Mouse (Mus musculus): ENCODE measurements at regions not wholly inside any gene's neighbourhood (a gene's known extent, or its start where the extent isn't known, plus 50 kb on each side); places are given as distances from the start of the nearest gene placed in this dataset.
"Not testable (repeated sequence)": the region's sequence is repeated elsewhere in the genome, so short reads cannot be mapped to it uniquely, and the experiment has no call there.

DNA sequence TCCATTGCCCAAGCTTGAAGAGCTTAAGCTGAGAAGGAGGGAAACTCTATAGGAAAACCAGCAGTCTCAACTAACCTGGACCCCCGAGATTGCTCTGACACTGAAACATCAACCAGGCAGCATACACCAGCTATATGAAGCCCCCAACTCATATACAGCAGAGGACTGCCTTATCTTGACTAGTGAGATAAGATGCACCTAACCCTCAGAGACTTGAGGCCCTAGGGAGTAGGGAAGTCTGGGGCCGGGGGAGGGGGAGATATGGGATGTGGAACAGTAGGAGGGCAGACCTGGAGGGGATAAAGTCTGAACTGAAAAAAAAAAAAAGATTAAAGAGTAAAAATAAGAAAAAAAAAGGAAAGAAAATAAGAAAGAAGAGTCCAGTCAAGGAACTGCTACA lies 540.5 kb upstream of the Pkdcc start:
- no peak for DNase-seq

DNA sequence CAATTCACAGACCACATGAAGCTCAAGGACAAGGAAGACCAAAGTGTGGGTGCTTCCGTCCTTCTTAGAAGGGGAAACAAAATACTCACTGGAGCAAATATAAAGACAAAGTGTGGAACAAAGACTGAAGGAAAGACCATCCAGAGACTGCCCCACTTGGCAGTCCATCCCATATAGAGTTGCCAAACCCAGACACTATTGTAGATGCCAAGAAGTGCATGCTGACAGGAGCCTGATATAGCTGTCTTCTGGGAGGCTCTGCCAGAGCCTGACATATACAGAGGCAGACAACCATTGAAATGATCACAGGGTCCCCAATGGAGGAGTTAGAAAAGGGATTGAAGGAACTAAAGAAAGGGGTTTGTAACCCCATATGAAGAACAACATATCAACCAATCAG lies 548.5 kb upstream of the Pkdcc start:
- not testable (repeated sequence) for DNase-seq

DNA sequence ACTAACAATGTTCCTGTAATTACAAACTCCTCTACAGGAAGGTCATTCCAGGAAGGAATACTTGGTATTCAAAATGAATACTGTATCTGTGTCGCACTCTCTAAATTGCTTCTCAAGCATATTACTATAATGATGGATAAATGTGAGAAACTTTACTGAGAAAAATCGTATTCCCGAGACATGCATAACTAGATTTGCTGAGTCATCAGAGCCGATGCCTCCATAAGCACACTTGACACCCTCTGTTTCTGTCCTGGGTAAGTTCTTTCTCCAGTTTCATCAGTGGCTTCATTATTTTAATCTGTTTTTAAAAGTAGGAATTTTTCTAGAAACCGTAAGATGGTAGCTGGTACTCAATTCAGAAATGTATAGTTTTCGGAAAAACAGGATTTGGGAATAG lies 550.7 kb upstream of the Pkdcc start:
- DNase-seq, result no peak

DNA sequence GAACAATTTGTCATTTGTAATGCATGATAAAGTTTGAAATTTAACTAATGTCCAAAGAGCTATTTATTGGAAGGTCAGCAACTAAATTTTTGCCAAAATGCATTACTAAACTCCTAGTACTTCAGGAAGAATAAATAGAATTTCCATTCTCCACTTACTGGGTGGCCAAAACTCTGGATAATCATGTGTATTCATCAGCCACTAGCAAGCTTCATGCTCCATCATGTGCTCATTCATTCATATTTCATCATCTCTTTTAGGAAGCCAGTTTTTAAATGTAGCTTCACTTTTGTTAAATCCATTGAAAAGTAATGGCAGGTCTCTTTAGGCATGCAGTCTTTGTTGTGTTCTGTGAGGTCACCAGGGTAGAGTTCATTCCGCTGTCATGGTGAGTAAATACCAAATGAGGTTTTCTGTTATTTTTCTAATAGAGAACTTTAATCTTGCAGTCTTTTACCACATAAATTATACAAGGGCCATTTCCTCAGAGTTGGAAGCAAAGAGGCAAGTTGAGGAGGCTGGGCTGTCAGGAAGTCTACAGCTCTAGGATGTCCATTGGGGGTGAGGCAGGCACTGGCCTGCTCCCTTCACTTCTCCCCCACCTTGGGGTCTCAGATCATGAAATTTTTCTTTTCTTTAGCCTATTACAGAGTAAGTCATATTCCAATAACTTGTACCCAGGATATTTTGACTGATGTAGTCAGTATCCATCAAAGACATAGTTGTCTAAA lies 578.5 kb upstream of the Pkdcc start:
- DNase-seq, result no peak

DNA sequence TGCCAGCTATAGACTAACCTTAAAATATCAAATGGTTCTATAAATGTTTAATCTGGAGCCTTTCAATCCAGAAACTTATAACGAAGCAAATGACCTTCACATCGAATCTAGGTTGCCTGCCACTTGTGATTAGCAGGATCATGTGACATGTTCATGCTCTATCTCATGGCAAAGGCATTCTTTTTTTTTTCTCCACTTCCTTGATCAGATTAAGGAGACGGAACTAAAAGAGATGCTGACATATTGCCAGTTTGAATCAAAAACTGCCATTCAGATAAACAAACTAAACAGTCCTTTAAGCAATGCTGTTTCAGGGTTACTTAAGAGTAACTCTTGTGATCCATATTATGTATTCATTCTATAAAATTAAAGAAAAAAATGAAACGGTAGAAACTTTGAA lies 579.2 kb upstream of the Pkdcc start:
- DNase-seq, result no peak

DNA sequence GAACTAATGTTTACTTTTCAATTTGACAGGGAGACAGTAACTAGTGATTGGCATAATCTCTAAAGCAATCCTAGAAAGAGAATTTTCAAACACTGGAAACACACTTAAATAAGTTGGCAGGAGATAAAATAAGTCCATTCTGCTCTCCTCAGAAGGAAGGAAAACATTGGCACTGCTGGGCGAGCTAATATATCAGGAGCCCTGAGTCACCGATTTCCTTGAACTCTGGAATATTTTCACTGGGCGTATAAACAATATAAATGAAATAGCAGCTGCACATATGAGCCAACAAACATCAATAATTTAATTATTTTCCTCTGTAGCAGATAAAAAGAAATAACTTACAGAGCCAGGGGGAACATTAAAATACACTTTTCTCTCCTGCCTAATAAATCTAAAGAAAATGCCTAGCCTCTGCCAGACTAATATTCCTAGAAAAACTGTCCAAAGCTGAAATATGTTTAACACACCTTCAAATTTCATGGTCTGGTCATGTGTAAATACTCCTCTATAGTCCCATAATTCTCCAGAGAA lies 608.4 kb upstream of the Pkdcc start:
- no peak for DNase-seq

DNA sequence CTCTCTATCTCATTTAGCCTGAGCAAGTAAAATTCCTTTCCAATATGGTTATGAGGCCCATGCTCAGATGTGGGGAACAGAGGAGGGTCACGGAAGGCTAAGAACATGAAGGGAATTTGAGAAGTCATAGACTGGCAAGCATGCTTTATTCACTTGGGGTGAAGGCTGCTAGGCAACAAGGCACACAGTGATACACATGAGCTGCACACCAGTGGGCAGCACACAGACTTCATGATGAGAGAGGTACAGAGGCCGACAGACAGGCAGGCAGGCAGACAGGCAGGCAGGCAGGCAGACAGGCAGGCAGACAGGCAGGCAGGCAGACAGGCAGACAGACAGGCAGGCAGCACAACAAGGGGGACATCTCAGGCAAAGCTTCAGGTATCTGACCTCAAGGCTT lies 631.3 kb upstream of the Pkdcc start:
- no peak for DNase-seq

DNA sequence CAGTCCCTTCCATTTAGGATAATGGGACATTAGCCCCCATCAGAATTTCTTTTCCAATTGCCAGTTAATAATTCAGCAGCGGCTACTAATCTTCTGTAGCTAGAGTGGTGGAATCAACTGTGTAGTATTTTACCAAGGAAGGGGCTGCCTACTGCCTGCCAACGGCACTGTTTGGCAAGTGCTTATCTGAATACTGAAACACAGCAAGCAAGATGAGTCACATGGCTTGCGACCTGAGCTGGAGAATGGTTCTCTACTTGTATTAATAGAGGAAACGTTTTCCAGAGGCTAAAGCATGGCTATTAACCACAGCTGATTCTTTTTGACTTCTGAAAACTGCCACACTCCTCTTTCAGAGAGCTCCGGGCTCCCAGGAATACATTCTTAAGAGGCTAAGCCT lies 681.6 kb upstream of the Pkdcc start:
- no peak for DNase-seq

DNA sequence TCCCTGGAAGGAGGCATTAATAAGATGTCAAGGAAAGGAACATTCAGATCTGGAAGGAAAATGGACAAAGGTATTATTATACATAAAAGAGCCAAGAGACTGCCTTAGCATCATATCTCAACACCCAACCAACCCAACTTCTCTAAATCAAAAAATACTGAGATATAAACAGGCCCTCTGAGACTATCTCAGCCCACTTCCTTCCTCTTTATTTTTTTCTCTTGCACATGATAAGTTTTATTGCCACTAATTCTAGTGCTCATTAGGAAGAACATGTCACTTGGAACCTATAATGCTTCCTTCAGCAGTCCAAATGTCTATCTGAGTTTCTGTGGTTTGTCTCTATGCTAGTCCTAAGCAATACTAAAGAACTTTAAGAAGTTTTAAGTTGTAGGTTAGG lies 697.0 kb upstream of the Pkdcc start:
- DNase-seq, result no peak

DNA sequence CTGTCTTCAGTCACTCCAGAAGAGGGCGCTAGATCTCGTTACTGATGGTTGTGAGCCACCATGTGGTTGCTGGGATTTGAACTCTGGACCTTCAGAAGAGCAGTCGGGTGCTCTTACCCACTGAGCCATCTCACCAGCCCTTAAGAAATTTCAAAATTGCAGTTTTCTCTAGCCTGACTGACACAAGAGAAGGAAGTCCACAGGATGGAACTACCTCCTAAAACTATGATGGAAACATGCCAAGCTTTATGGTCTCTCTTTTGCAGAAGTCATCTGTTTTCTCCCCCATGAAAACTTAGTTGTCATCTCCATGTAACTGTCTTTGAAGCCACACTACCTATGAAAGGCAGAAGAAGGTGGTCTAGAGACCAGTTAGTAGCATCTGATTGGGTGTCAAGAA lies 698.2 kb upstream of the Pkdcc start:
- no peak for DNase-seq

DNA sequence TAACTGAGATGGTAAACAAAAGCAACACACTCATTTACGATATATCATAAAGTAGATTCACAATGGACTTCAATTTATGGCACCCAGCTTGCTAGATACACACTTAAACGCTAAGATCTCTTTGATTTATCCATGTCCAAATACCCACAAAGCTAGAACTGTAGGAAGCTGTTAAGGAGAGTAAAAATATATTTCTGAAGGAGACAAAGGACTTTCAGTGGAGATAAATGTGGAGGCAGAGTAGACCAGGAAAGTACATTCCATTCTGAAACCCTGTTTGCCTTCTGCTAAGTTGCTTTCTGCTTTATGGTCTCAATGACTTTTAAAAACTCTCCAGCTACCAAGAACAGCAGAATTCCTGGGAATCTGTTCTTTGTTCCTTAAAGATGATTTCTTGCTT lies 701.3 kb upstream of the Pkdcc start:
- no peak for DNase-seq

DNA sequence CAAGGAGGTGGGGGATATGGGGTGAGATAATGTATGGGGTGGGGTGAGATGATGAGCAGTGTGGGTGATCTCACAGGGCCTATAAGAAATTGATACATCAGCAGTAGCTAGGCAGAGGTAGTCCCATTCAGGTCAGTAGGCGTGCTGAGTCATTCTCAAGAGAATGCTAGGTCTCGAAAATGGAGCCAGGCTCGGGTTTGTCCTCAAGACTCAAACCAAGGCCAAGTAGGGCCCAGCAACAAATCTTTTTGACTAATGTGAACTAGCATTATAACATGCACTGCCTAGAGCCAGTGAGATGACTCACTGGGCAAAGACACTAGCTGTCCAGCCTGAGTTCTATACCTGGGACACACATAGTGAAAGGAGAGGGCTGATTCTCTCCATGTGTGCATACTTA lies 710.8 kb upstream of the Pkdcc start:
- no peak for DNase-seq

DNA sequence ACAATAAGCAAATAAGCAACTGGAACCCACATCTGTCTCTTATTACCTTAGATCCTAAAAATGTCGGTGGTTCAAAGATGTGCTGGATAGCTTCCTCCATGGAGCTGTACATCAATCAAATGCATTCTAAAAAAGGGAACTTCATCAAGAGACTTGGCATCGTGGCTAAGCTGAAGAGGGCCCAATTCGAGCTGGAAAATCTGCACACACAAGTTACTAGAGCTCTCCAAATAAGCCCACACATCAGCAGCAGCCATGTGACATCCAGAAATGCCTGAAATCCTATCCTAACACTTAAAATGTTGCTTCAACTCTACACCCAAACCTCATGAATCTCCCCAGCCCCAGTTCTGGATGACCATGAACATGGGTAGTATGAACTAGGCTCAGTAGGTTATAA lies 729.5 kb upstream of the Pkdcc start:
- peak; percentile 2 for DNase-seq

DNA sequence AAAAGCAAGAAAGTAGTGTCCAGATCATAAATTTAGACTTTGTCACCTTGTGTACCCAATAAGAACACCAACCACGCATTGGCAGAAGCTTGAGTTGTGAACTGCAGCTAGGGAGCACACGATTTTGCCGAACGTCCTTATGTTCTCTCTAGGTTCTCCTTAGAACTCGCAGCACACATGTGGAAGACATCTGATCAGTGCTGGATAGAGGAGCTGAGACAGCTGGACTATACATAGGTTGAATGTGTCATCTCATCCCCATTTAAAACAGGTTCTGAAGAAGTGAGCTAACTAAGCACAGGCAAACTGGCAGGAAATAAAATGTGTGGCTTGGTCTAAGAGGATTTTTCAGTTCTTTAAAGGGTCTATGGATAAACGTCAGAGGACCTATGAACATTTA lies 730.5 kb upstream of the Pkdcc start:
- DNase-seq, result no peak

DNA sequence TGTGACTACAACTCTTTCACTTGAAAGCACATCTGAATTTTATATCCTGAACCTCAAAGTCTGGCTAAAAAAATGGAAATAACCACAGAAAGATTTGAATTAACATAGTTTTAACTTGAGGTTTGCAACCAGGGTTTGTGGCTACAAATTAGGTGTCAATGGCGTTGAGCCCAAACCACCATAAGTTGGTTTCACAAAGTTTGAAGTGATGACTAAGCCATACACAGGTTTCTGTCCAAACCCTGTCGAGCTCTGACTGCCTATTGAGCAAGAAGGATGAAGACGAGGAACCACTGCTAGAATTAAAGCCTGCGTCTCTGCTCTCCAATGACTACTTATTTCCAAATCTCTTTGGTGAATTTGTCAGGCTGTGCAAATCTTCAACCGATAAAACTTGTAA lies 719.8 kb upstream of the Slc8a1 start:
- no peak for DNase-seq

DNA sequence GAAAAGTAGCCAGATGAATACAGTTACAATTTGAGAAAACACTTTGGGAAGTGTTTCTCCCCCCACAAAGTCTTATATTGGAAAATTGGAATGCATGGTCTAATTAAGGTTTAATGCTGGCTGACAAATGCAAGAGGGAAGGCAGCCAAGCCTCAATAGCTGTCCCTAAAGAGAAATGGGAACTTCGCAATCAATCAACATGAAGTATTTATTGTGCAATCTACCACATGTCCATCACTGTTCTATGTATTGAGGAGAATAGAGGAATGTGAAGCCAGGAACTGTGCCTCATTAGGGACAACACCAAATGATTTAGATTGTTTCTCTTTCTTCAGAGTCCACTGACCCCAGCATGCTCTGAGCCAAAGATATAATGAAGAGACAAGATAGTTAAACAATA lies 715.7 kb upstream of the Slc8a1 start:
- DNase-seq, result peak; percentile 4

DNA sequence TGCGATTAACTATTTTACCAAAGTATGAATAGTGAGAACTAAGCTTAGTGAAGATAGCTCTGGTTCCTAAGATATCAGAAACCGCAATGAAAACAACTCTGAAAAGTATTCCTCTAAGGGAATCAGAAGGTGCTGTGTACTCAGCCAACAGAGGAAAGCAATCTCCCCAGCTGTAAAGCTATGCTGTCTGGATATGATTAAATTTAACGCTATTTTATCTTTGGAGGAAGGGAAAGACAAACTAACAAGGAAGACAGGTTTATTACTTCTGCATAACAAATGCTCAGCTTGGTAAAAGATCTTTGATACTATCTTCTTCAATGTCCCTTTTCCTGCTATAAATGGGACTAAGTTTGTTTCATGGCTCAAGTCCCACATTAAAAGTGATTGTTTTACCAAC lies 700.9 kb upstream of the Slc8a1 start:
- no peak for DNase-seq

DNA sequence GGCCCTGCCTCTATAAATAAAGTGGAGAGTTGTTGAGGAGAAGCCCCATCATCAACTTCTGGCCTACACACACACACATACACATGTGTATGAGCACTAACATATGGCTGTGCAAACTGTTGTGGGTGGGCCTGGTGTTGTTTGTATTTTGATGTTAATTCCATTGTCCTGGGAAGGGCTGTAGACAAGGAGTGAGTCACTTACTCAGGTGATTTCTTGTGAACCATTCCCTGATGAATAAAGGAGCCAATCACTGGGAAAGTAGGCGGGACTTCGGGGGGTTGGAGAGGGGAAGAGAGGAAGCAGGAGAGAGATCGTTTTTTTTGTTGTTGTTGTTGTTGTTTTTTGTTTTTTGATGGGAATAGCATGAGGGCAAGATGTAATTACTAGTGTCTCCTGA lies 699.0 kb upstream of the Slc8a1 start:
- no peak for DNase-seq

DNA sequence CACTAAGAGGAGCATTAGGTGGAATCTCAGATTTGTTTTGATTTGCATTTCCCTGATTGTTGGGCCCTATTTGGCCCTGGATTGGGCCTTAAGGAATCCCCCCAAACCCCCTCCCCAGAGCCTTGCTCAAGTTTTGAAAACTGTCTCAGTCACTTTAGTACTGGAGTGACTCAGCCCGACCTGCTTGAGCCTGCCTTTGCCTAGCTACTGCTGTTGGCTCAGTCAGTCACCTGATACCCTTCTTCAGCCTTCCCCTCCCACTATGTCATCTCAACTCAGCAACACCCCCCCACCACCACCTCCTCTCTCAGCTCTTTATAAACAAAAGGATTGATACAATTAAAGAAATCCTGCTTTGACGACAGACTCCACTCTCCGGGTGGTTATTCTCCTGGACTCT lies 694.5 kb upstream of the Slc8a1 start:
- DNase-seq, result no peak

DNA sequence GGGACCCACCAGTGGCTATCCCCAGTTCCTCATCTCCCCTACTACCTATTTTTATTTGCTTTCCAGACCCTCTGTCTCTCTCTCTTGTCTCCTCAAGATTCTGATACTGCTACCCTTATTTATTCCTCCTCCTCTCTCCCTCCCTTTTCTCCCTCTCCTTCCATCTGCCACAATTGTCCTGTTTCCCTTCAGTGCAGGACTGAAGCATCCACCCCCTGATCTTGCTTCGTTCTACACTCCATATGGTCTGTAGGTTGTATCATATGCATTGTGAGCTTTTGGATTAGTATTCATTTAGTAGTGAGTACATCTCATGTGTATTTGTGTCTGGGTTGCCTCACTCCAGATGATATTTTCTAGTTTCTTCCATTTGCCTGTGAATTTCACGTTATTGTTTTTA lies 670.1 kb upstream of the Slc8a1 start:
- DNase-seq, result no peak

DNA sequence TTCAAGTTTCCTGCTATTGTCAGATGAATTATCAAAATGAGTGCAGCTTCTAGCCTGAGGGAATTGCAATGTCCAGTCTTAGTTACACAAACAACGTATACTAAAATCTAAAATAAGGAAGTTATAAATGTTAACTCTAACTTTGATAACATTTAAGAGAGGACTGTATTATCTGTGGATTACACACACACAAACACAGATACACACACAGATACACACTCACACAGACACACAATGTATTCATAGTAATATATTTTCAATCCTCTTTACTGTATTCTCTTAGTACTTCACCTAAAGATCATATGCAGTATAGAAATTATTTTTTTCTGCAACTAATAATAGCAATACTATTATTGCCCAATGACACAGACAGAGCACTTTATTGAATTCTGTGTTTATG lies 661.2 kb upstream of the Slc8a1 start:
- DNase-seq, result no peak

DNA sequence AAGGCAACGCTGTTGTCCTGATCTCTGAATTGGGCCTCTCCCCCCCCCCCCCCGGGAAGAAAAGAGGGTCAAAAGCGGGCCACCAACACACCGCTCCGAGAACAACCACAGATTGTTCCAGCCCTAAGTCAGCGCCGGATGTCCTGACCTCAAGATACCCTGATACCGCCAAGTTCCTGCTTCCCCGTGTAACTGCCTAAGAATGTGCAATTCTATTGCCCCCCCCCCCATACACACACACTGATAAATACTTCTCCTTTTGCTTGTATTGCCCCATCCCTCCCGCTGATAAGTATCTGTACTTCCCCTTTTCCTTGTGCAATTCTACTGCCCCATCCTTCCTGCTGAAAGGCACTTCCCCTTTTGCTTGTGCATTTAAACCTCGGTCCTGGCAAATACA lies 641.2 kb upstream of the Slc8a1 start:
- DNase-seq, result not testable (repeated sequence)

DNA sequence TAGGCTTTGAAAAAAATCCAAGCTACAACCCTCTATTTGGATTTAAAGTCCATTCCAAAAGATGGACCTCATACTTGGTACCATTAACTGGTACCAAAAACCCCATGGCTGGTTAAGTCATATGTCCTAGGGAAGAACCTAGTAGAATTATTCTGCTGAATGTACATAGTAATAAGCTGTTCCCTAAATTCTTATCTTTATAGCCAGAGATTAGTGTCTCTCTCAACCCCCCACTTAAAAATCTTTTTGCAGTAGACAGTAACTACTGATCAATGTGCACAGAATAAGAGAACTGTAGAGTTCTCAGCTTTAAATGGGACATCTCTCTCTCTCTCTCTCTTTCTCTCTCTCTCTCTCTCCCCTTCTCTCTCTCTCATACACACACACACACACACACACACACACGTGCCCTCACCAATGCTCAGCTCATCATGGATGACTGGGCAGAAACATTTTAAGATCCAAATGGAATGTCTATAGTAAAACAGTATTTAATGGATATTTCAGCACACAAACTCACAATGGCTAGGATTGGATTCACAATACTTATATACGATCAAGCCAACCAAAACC lies 640.2 kb upstream of the Slc8a1 start:
- DNase-seq, result no peak

DNA sequence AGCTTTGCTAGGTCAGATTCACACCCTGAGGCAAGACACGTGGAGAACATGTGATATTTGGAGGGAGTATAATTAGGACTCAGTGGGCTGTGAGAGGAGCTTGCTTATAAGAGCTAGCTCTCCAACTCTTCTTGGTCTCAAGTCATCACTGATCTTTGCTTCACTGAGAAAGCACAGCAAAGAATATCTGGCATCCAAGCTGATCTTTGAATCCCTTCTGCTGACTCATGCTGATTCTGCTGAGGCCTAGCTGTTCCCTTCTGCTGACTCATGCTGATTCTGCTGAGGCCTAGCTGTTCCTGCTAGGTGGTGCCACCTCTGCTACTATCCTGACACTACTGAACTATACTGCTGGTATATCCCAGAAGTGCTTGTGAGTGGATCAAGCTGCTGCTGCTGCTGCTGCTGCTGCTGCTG lies 639.0 kb upstream of the Slc8a1 start:
- DNase-seq, result peak; percentile 1

DNA sequence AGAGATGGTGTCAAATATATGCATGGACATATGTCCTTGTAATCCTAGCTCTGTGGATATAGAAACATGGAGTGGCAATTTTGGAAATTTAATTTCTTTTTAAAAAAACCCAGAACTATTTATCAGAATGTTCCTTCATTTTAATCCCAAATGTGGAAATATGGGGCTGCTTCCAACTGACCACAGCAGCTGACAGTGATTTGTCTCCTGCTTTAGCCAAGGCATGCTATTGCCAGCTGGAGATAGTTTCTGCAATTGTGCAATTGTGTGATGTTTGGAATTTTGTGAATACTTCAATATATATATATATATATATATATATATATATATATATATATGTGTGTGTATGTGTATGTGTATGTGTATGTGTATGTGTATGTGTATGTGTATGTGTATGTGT lies 629.7 kb upstream of the Slc8a1 start:
- no peak for DNase-seq

All from embryo, embryonic 11 days (tissue).